Mouse (Mus musculus) heart, embryonic 14.5 days (tissue): ENCODE data around the gene Gm10128. TPM values are rescaled to one million over a fixed set of nuclear protein-coding genes. Genes with fewer than 3 reads are reported as not detected.
"Not testable (repeated sequence)": the region's sequence is repeated elsewhere in the genome, so short reads cannot be mapped to it uniquely, and the experiment has no call there.

Experiments used
- ATAC-seq: fragments of 200-750 bp; cut with Nextera tagmentation; 2 replicates; pipeline ENCODE4 v1.8.0; 2017; ENCODE audit warnings: low read depth, moderate TSS enrichment; ENCODE audit not compliant: insufficient number of reproducible peaks, insufficient read depth, low FRiP score
- H3K27ac ChIP-seq, 2 experiments: fragments of 200-500 bp in 1 of 2; fragments of 300-500 bp in 1 of 2; sonication (generic) in 1 of 2; replicated peaks in 1 of 2; 2 replicates each; pipeline ENCODE4 v1.5.1; 2012 to 2014; ENCODE audit warnings: low read depth in 2 of 2, low read length in 2 of 2, control low read depth in 1 of 2, mild to moderate bottlenecking in 1 of 2, mixed read lengths in 1 of 2; ENCODE audit not compliant: control insufficient read depth in 1 of 2, insufficient read depth in 1 of 2
- H3K27me3 ChIP-seq: fragments of 300-500 bp; sonication (generic); 2 replicates; pipeline ENCODE4 v1.6.1; 2014; ENCODE audit warnings: mild to moderate bottlenecking, low read length, control low read depth; ENCODE audit not compliant: control insufficient read depth, insufficient read depth
- H3K36me3 ChIP-seq: fragments of 300-500 bp; sonication (generic); 2 replicates; pipeline ENCODE4 v1.6.1; 2014; ENCODE audit warnings: mild to moderate bottlenecking, control low read depth, low read length, mixed read lengths; ENCODE audit not compliant: control insufficient read depth, insufficient read depth
- H3K4me1 ChIP-seq, 2 experiments: fragments of 200-500 bp in 1 of 2; fragments of 300-500 bp in 1 of 2; sonication (generic) in 1 of 2; 2 replicates each; pipeline ENCODE4 v1.6.1; 2012 to 2014; ENCODE audit warnings: low read length in 2 of 2, control low read depth in 1 of 2, mixed read lengths in 1 of 2; ENCODE audit not compliant: control insufficient read depth in 2 of 2, insufficient read depth in 2 of 2
- H3K4me2 ChIP-seq: fragments of 300-500 bp; sonication (generic); 2 replicates; pipeline ENCODE4 v1.6.1; 2014; ENCODE audit warnings: mild to moderate bottlenecking, low read length
- H3K4me3 ChIP-seq, 2 experiments: fragments of 200-500 bp in 1 of 2; fragments of 300-500 bp in 1 of 2; sonication (generic) in 1 of 2; 2 replicates each; pipeline ENCODE4 v1.5.1; 2012 to 2014; ENCODE audit warnings: low read length in 2 of 2, mild to moderate bottlenecking in 2 of 2, control low read depth in 1 of 2, low read depth in 1 of 2, moderate library complexity in 1 of 2; ENCODE audit not compliant: control insufficient read depth in 1 of 2, insufficient read depth in 1 of 2
- H3K9ac ChIP-seq: fragments of 300-500 bp; sonication (generic); 2 replicates; pipeline ENCODE4 v1.6.1; 2014; ENCODE audit warnings: mild to moderate bottlenecking, low read length
- H3K9me3 ChIP-seq: fragments of 300-500 bp; sonication (generic); 2 replicates; pipeline ENCODE4 v1.6.1; 2016; ENCODE audit warnings: low read length, control low read depth; ENCODE audit not compliant: control insufficient read depth
- WGBS: fragments of 180-500 bp; shearing (Covaris S2); extraction: QIAGEN DNeasy Blood & Tissue Kit; methylation state at CpG from one replicate; pipeline ENCODE4 v1.1.7; 2014; 5-methylcytosine and 5-hydroxymethylcytosine counted together
- polyA plus RNA-seq: library from polyadenylated mRNA; unstranded; fragments of >200 nt; fragmentation: Nextera tagmentation; extraction: Ambion mirVana; gene quantifications from 2 replicates; pipeline ENCODE4 v1.2.1, GENCODE M21; 2014

Gm10128 gene
- not detected in 2 replicates for polyA plus RNA-seq

DNA sequence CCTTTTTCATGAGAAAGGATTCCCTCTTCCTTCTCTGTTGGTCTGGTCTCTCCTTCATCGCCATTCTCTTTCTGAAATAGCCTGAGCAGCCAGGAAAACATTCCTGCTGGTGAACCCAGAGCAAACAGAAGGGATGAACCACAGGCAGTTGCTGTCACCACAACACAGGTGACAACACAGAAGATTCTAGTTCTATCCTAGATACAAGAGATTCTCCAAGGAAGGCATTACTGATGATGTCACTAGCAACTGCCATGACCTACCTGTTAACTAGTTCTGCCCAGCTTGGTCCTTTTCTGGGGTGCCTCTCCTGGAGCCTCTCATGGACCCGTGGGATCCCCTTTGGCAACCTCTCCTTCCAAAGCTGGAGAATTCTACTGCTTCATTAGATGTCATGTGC lies at the start of gene Gm10128:
Gene Gm10128 (minus strand): TSS at position 101 of the 400 bp plus-strand sequence.
- H3K9ac ChIP-seq, H3K4me3 ChIP-seq, H3K4me2 ChIP-seq, H3K36me3 ChIP-seq, H3K9me3 ChIP-seq, H3K27me3 ChIP-seq, ATAC-seq, H3K4me1 ChIP-seq, H3K27ac ChIP-seq: not testable (repeated sequence)
- WGBS = no CpG with 5 or more reads among the region's 2 CpGs

DNA sequence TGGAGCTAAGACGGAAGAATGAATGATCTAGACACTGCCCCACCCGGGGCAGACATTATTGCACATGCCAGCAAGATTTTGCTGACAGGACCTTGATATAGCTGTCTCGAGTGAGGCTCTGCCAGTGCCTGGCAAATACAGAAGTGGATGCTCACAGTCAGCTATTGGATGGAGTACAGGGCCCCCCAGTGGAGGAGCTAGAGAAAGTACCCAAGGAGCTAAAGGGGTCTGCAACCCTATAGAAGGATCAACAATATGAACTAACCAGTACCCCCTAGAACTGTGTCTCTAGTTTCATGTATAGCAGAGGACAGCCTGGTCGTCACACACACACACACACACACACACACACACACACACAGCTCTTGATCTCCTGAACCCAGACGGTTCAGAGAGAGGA lies 37.4 kb upstream of the Gm10128 start:
- not testable (repeated sequence) for H3K9ac ChIP-seq, ATAC-seq, H3K4me2 ChIP-seq, H3K27me3 ChIP-seq, H3K4me1 ChIP-seq, H3K9me3 ChIP-seq, H3K27ac ChIP-seq, H3K4me3 ChIP-seq, H3K36me3 ChIP-seq
- WGBS = 52% methylated on average over 5 of the region's 5 CpGs

DNA sequence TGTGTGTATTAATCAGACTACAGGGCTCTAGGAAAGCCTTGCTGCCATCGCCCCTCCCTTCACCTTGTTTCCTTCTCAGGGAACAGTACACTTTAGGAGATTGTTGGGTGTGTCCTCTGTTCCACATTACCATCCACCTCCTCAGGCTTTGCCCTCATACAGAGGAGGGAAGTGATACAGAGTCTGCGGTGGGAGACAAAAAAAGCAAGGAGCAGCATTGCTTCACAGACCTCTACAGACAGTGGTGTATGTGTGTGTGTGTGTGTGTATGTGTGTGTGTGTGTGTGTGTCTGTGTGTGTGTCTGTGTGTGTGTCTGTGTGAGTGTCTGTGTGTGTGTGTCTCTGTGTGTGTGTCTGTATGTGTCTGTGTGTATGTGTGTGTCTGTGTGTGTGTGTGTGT lies 18.7 kb upstream of the Gm10128 start:
- not testable (repeated sequence) for H3K9ac ChIP-seq, ATAC-seq

DNA sequence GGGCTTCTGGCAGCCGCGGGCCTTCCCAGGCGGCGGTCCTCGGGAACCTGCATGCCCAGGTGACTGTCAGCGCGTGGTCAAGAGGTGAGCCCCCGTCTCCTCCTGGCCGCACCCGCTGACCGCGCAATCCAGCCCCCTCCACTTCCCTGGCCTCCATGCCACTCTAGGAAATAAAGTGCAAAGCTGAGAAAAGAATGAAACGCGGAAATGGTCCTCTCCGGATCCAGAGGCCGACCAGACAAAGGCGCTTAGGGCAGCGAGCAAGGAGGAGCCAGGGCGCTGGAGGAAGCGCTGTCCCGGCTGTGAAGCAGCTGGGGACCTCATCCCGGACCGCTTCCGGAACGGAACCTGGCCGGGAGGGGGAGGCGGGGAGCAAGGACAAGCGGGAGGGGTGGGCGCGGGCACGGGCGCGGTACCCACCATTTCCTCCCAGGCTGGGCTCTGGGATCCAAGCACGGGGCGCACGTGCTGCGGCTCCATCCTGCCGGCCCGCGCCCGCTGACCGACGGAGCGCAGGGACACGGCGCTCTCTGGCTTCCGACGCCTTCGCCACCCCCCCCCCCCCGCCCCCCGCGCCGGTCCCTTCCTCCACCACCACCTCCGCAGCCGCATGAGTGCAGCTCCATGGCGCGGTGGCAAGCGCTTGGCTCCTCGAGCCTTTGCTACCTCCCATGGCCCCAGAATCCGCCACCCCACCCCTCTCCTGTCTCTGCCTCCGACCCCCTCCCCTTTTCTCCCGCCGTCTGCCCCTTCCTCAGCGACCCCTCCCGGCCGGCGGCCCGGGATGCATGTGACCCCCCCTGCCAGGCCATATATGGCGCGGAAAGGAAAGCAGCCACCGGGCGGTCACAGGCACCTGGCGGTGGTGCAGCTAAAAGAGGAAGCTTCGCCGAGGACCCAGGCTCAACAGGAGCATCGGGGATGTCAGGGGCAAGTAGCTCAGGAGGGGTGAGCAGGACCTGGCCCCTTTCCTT lies 14.6 kb upstream of the Gm10128 start:
- H3K27ac ChIP-seq, H3K4me1 ChIP-seq, H3K27me3 ChIP-seq, H3K9ac ChIP-seq, ATAC-seq, H3K9me3 ChIP-seq, H3K36me3 ChIP-seq: not testable (repeated sequence)
- Histone ChIP-seq H3K4me3 (peak overlapping the region; percentile 29 to 39), H3K4me2 (peak overlapping the region; percentile 59)
- under 1% methylated on average over 34 of the region's 76 CpGs for WGBS

More for the DNA sequence above, 18.7 kb upstream of the Gm10128 start:
- not testable (repeated sequence) for H3K27ac ChIP-seq, H3K27me3 ChIP-seq, H3K4me3 ChIP-seq, H3K36me3 ChIP-seq, H3K4me1 ChIP-seq, H3K9me3 ChIP-seq, H3K4me2 ChIP-seq
- WGBS = 67% methylated on average over 2 of the region's 2 CpGs

DNA sequence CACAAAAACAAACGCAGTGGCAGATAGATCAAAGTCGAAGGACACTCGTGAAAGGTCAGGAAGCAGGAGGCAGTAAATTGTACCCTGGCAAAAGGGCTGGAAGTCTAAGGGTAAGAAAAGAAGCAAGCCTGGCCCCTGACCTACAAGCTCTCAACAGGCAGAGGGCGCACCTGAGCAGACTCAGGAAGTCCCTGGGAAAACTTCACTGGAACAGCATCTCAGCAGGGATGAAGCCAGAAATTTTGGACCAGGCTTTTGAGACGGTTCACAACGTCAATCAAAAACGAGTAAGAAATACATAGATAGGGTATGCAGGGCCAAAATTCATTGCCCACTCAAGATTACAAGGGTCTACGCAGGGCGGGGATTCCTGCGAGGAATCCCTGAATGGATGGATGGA lies 13.7 kb upstream of the Gm10128 start:
- H3K4me2 ChIP-seq = peak overlapping the region; percentile 58; the same call in 1 of the 2 replicates
- not testable (repeated sequence) for ATAC-seq, H3K9ac ChIP-seq, H3K27me3 ChIP-seq, H3K9me3 ChIP-seq, H3K27ac ChIP-seq, H3K36me3 ChIP-seq, H3K4me1 ChIP-seq, H3K4me3 ChIP-seq
- WGBS = 3% methylated on average over 6 of the region's 10 CpGs

DNA sequence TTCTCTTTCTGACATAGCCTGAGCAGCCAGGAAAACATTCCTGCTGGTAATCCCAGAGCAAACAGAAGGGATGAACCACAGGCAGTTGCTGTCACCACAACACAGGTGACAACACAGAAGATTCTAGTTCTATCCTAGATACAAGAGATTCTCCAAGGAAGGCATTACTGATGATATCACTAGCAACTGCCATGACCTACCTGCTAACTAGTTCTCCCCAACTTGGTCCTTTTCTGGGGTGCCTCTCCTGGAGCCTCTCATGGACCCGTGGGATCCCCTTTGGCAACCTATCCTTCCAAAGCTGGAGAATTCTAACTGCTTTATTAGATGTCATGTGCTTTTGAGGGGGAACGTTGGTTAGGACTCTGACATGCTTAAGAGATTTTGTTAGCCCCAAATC lies 48.3 kb downstream of the Gm10128 start, which contains the start of gene Gm10338:
Gene Gm10338 (minus strand): TSS at position 101 of the 400 bp plus-strand sequence.
- not testable (repeated sequence) for ATAC-seq, H3K9ac ChIP-seq, H3K9me3 ChIP-seq, H3K36me3 ChIP-seq, H3K4me2 ChIP-seq, H3K4me1 ChIP-seq, H3K4me3 ChIP-seq, H3K27me3 ChIP-seq, H3K27ac ChIP-seq
- no CpG with 5 or more reads among the region's 2 CpGs for WGBS
